Mouse (Mus musculus) ES-CJ7 (cell line): ENCODE measurements around the gene Olfr284.

Experiments
- DNase-seq: peaks from one replicate; pipeline ENCODE4 v3.0.0; 2011; ENCODE audit warnings: low read depth, low spot score

Olfr284 gene

GRCm38 (mm10) chr15:98340887-98341286 lies at the start of gene Olfr284:
Olfr284 (minus strand) TSS chr15:98340987.
- no peak for DNase-seq

- peak; percentile 73 for DNase-seq
Observed at GRCm38 (mm10) chr15:98389796-98390195, 49.0 kb upstream of the Olfr284 start.

- peak; percentile 48 for DNase-seq
Observed at GRCm38 (mm10) chr15:98387621-98388020, 46.8 kb upstream of the Olfr284 start.

- DNase-seq = no peak
Observed at GRCm38 (mm10) chr15:98380846-98381245, 40.1 kb upstream of the Olfr284 start, which contains the start of gene Olfr283. Olfr283 (minus strand) TSS chr15:98380946.

GRCm38 (mm10) chr15:98378209-98378608 lies 37.4 kb upstream of the Olfr284 start:
- DNase-seq = no peak

- no peak for DNase-seq
Observed at GRCm38 (mm10) chr15:98317177-98317724, 23.5 kb downstream of the Olfr284 start, which contains the start of gene Olfr285. Olfr285 (minus strand) TSS chr15:98317353.

- peak; percentile 45 for DNase-seq
Observed at GRCm38 (mm10) chr15:98315703-98316102, 25.1 kb downstream of the Olfr284 start.

- DNase-seq = no peak
Observed at GRCm38 (mm10) chr15:98295628-98296551, 44.9 kb downstream of the Olfr284 start, which contains the start of gene Zfp641. Zfp641 (minus strand) TSS chr15:98296161.

GRCm38 (mm10) chr15:98293651-98294050 lies 47.1 kb downstream of the Olfr284 start:
- DNase-seq = no peak
